Mouse (Mus musculus) cortical plate, adult 2 months (tissue): ENCODE data around the gene Pbx4. TPM values are rescaled to one million over a fixed set of nuclear protein-coding genes. Genes with fewer than 3 reads are reported as not detected.
A peak's percentile ranks its signal among the peaks of the same experiment; 100 is the strongest.

Source experiments
- H3K27ac ChIP-seq: fragments of 200-500 bp; 2 replicates; pipeline ENCODE4 v1.5.1; 2012; ENCODE audit warnings: low read length, control low read depth, inconsistent platforms; ENCODE audit not compliant: insufficient read depth
- H3K4me1 ChIP-seq: fragments of 200-500 bp; 2 replicates; pipeline ENCODE4 v1.6.1; 2011; ENCODE audit warnings: low read length; ENCODE audit not compliant: control insufficient read depth, insufficient read depth
- H3K4me3 ChIP-seq: fragments of 200-500 bp; 2 replicates; pipeline ENCODE4 v1.5.1; 2011; ENCODE audit warnings: mild to moderate bottlenecking, low read length, control low read depth; ENCODE audit not compliant: insufficient read depth
- CTCF ChIP-seq: fragments of 200-500 bp; IDR thresholded peaks from 2 replicates; pipeline ENCODE4 v1.5.1; 2011; ENCODE audit warnings: mild to moderate bottlenecking, control low read depth, low read length; ENCODE audit not compliant: insufficient read depth; ENCODE audit errors: extremely low read depth
- POLR2A ChIP-seq: fragments of 200-500 bp; IDR thresholded peaks from 2 replicates; pipeline ENCODE4 v1.6.1; 2011; ENCODE audit warnings: mild to moderate bottlenecking, low read length, control low read depth; ENCODE audit not compliant: insufficient read depth; ENCODE audit errors: extremely low read depth
- polyA plus RNA-seq: library from polyadenylated mRNA; depleted of rRNA; stranded (reverse); fragments of >200 nt; gene quantifications from 2 replicates; pipeline ENCODE4 v1.2.3, GENCODE M21; 2012

Pbx4 gene
- polyA plus RNA-seq, 1 experiment, result 35.4 TPM

DNA sequence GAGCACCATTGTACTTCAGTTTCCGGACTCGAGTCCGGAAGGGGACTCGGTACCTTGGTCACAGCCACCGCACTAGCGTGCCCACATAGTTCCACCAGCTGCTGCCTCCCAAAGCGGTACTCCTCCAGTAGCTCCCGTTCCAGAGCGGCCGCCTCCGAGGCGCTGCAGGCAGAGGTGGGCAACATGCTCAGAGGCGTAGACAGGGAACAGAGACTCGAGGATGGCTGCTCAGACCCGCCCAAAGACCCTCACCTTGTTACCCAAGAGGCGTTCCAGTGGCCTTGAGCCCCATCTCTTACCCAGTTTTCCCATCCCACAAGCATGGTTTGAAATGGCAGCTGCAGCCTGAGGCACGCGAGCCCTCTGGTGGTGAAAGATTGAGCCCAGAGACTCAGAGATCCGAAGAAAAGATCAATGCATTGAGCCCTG lies 58.5 kb downstream of the Pbx4 start:
- no peak overlapping the region for H3K4me3 ChIP-seq
- H3K27ac ChIP-seq, result no peak overlapping the region
- TF ChIP-seq CTCF (peak; percentile 64), POLR2A (no peak)
- no peaks in the 10 kb centered on the region; the same call in none of the 2 replicates for H3K4me1 ChIP-seq

- TF ChIP-seq POLR2A (no peak), CTCF (peak; percentile 37)
- no peak overlapping the region for H3K27ac ChIP-seq
Observed at GRCm38 (mm10) chr8:69893863-69894262, 61.6 kb downstream of the Pbx4 start.

GRCm38 (mm10) chr8:69894836-69895332 lies 62.6 kb downstream of the Pbx4 start:
- TF ChIP-seq CTCF, result no peak
- no peak for TF ChIP-seq POLR2A
- Histone ChIP-seq H3K4me3 (no peak overlapping the region), H3K4me1 (peaks cover 4% of the 10 kb centered on the region), H3K27ac (no peak overlapping the region)

More at GRCm38 (mm10) chr8:69893863-69894262, 61.6 kb downstream of the Pbx4 start:
- Histone ChIP-seq H3K4me3 (no peak overlapping the region), H3K4me1 (peaks cover 4% of the 10 kb centered on the region)

GRCm38 (mm10) chr8:69895772-69896451 lies 63.6 kb downstream of the Pbx4 start:
- Histone ChIP-seq H3K27ac (no peak overlapping the region), H3K4me1 (peaks cover 9% of the 10 kb centered on the region), H3K4me3 (no peak overlapping the region)
- no peak for TF ChIP-seq CTCF
- no peak for TF ChIP-seq POLR2A

GRCm38 (mm10) chr8:69897857-69898256 lies 65.6 kb downstream of the Pbx4 start:
- TF ChIP-seq CTCF, result no peak
- TF ChIP-seq POLR2A, result no peak
- Histone ChIP-seq H3K4me3 (no peak overlapping the region), H3K27ac (no peak overlapping the region), H3K4me1 (peaks cover 12% of the 10 kb centered on the region)

DNA sequence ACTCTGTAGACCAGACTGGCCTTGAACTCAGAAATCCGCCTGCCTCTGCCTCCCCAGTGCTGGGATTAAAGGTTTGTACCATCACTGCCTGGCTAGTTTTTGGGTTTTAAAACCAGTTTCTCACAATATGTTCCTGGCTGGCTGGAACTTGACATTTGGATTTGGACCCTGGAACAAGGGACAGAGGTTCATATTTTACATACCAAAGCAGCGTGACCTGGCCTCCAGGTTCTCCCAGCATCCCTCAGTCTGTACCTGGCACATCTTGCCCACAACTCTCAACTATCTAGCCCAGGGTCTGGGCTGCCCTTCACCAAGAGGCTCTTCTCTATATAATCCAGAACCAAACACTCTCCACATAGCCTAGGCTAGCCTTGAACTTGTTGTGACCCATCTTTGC lies 67.6 kb downstream of the Pbx4 start:
- H3K4me1 ChIP-seq, result peaks cover 12% of the 10 kb centered on the region
- H3K27ac ChIP-seq, result no peak overlapping the region
- H3K4me3 ChIP-seq, result no peak overlapping the region; the same call in 1 of the 2 replicates
- TF ChIP-seq POLR2A, result no peak
- TF ChIP-seq CTCF, result no peak

- H3K27ac ChIP-seq, result peak overlapping the region; percentile 66
- H3K4me1 ChIP-seq, result peaks cover 12% of the 10 kb centered on the region
- TF ChIP-seq POLR2A (no peak), CTCF (no peak)
- H3K4me3 ChIP-seq, result peak overlapping the region; percentile 73
Observed at GRCm38 (mm10) chr8:69900895-69901451, 68.7 kb downstream of the Pbx4 start.

DNA sequence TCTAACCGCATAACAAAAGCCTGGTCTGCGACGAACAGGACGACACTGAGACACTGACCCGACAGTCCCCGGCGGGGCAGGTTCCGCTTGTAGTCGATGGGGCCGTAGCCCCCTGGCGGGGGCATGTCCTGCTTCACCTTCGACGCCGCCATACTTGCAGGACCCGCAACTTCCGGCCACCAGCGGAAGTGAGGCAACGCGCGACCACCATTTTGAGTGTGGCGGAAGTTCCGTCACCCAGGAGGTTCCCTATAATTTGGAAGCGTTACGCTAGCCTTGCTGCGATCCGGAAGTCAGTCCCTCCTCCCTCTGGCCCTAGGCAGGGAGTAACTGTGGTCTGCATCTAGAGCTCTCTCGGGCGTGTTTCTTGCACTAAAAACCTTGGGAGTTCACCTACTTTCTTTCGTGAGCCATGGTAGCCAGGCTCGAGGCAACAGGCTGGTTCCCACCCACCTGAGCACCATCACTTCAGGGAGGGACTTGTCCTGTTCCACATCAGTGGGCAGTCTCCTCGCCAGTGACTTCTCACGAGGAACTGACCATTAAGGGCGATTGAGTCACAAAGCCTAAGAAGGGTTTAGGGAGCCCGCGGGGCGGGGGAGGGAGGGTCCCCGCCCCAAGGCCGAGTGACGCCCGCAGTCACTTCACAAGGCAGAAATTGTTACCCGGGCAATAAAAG lies 69.3 kb downstream of the Pbx4 start:
- Histone ChIP-seq H3K27ac (peak overlapping the region; percentile 66), H3K4me1 (peaks cover 10% of the 10 kb centered on the region), H3K4me3 (peak overlapping the region; percentile 73)
- TF ChIP-seq CTCF, result peak; percentile 33; the same call in 1 of the 2 replicates
- TF ChIP-seq POLR2A, result peak; percentile 81

DNA sequence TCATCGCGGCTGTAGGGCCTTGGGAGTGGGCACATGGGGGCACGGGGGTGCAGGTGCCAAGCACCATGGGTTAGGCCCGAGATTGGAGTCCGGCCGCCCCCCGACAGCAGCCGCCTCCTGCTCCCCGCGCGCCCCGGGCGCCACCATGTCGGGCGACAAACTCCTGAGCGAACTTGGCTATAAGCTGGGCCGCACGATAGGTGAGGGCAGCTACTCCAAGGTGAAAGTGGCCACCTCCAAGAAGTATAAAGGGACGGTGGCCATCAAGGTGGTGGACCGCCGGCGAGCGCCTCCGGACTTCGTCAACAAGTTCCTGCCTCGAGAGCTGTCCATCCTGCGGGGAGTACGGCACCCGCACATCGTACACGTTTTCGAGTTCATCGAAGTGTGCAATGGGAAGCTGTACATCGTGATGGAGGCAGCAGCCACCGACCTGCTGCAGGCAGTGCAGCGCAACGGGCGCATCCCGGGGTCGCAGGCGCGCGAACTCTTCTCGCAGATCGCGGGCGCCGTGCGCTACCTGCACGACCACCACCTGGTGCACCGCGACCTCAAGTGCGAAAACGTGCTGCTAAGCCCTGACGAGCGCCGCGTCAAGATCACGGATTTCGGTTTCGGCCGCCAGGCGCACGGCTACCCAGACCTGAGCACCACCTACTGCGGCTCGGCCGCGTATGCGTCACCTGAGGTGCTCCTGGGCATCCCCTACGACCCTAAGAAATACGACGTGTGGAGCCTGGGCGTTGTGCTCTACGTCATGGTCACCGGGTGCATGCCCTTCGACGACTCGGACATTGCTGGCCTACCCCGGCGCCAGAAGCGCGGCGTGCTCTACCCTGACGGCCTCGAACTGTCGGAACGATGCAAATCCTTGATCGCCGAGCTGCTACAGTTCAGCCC lies 70.1 kb downstream of the Pbx4 start, which contains the start of the genes Tssk6, Ndufa13 and Yjefn3:
TSS of gene Tssk6 (plus strand) at position 22 of the 900 bp plus-strand sequence.
TSS of gene Ndufa13 (minus strand) at position 396 of the 900 bp plus-strand sequence.
TSS of gene Yjefn3 (minus strand) at position 550 of the 900 bp plus-strand sequence.
- TF ChIP-seq POLR2A, result no peak
- no peak for TF ChIP-seq CTCF
- Histone ChIP-seq H3K4me3 (peak within 1 kb of the TSS; percentile 73), H3K4me1 (peaks cover 10% of the 10 kb centered on the region), H3K27ac (peak within 1 kb of the TSS; percentile 70)
